Mouse (Mus musculus): ENCODE measurements around the gene Vma21-ps.
A peak's percentile ranks its signal among the peaks of the same experiment; 100 is the strongest.
"Not testable (repeated sequence)": the region's sequence is repeated elsewhere in the genome, so short reads cannot be mapped to it uniquely, and the experiment has no call there.

The Vma21-ps gene

GRCm38 (mm10) chr4:52497144-52497543, at the start of gene Vma21-ps:
Vma21-ps (minus strand) TSS chr4:52497244.
- not testable (repeated sequence) for DNase-seq (ENCODE audit: low spot score)

GRCm38 (mm10) chr4:52543001-52543400, 46.0 kb upstream of the Vma21-ps start:
- no peak for DNase-seq (ENCODE audit: low spot score)

- no peak for DNase-seq (ENCODE audit: low spot score)
These were observed 33.6 kb upstream of the Vma21-ps start for GRCm38 (mm10) chr4:52530636-52531035.

GRCm38 (mm10) chr4:52526464-52526863, 29.4 kb upstream of the Vma21-ps start:
- no peak for DNase-seq (ENCODE audit: low spot score)

- DNase-seq (ENCODE audit: low spot score) = no peak
These were observed 22.3 kb upstream of the Vma21-ps start for GRCm38 (mm10) chr4:52519301-52519700.

- no peak for DNase-seq (ENCODE audit: low spot score)
These were observed 20.5 kb upstream of the Vma21-ps start for GRCm38 (mm10) chr4:52517580-52517979.

GRCm38 (mm10) chr4:52487486-52487885, 9.6 kb downstream of the Vma21-ps start:
- DNase-seq (ENCODE audit: low spot score) = no peak

GRCm38 (mm10) chr4:52473431-52473830, 23.6 kb downstream of the Vma21-ps start:
- no peak for DNase-seq (ENCODE audit: low spot score)

- peak; percentile 33 for DNase-seq (ENCODE audit: low spot score)
These were observed 35.7 kb downstream of the Vma21-ps start for GRCm38 (mm10) chr4:52461321-52461720.

- no peak for DNase-seq (ENCODE audit: low spot score)
These were observed 37.3 kb downstream of the Vma21-ps start for GRCm38 (mm10) chr4:52459726-52460125.
